Mouse (Mus musculus): ENCODE measurements around the gene Herc3. TPM values are rescaled to one million over a fixed set of nuclear protein-coding genes. Genes with fewer than 3 reads are reported as not detected.
A peak's percentile ranks its signal among the peaks of the same experiment; 100 is the strongest.

Herc3 gene
- total RNA-seq, 1 experiment = 14.9 TPM

GRCm38 (mm10) chr6:58826089-58826488, 5.2 kb upstream of the Herc3 start:
- H3K27ac ChIP-seq (ENCODE audit: insufficient read depth, low read depth, low read length, poor library complexity, severe bottlenecking) = no peak overlapping the region
- H3K9me3 ChIP-seq (ENCODE audit: control insufficient read depth, insufficient read depth, low read depth, low read length) = no peaks in the 10 kb centered on the region
- in situ Hi-C loops (cut with MboI; ENCODE audit: low sequenced_read_pairs in 2 of 2, unreplicated experiment in 2 of 2) = no loop called here
- no peaks in the 10 kb centered on the region for H3K36me3 ChIP-seq (ENCODE audit: control insufficient read depth, insufficient read depth, low read length, poor library complexity, severe bottlenecking)
- no peaks in the 10 kb centered on the region for H3K4me1 ChIP-seq (ENCODE audit: control insufficient read depth in 2 of 2, insufficient read depth in 2 of 2, low read length in 2 of 2, poor library complexity in 1 of 2)
- DNase-seq (ENCODE audit: low read depth, low spot score) = no peak
- TF ChIP-seq HCFC1 (IDR thresholded peaks at IDR 0.05; ENCODE audit: borderline replicate concordance, insufficient read depth, low read length) (no peak), MAFK (IDR thresholded peaks at IDR 0.05; ENCODE audit: insufficient read depth, low read depth, low read length) (no peak), CHD2 (IDR thresholded peaks at IDR 0.05; ENCODE audit: low read depth, low read length) (no peak), ZC3H11A (IDR thresholded peaks at IDR 0.05; ENCODE audit: borderline replicate concordance, low read depth, low read length) (no peak), ZNF384 (IDR thresholded peaks at IDR 0.05; ENCODE audit: low read depth, low read length) (no peak)
- no peak overlapping the region for H3K4me3 ChIP-seq (ENCODE audit: insufficient read depth in 1 of 2, low read depth in 1 of 2, low read length in 2 of 2, poor library complexity in 1 of 2, severe bottlenecking in 1 of 2)
- no peak overlapping the region for H3K9ac ChIP-seq (ENCODE audit: insufficient read depth, low read depth, low read length, poor library complexity, severe bottlenecking)

- Histone ChIP-seq H3K4me3 (ENCODE audit: insufficient read depth in 1 of 2, low read depth in 1 of 2, low read length in 2 of 2, poor library complexity in 1 of 2, severe bottlenecking in 1 of 2) (no peak overlapping the region), H3K9me3 (ENCODE audit: control insufficient read depth, insufficient read depth, low read depth, low read length) (no peaks in the 10 kb centered on the region), H3K9ac (ENCODE audit: insufficient read depth, low read depth, low read length, poor library complexity, severe bottlenecking) (no peak overlapping the region), H3K4me1 (ENCODE audit: control insufficient read depth in 2 of 2, insufficient read depth in 2 of 2, low read length in 2 of 2, poor library complexity in 1 of 2) (peaks cover 0 to 3% of the 10 kb centered on the region in 2 experiments; a peak in 1 of 4 replicates), H3K27ac (ENCODE audit: insufficient read depth, low read depth, low read length, poor library complexity, severe bottlenecking) (no peak overlapping the region), H3K36me3 (ENCODE audit: control insufficient read depth, insufficient read depth, low read length, poor library complexity, severe bottlenecking) (no peaks in the 10 kb centered on the region)
- TF ChIP-seq MAFK (IDR thresholded peaks at IDR 0.05; ENCODE audit: insufficient read depth, low read depth, low read length) = no peak
- no peak for TF ChIP-seq ZC3H11A (IDR thresholded peaks at IDR 0.05; ENCODE audit: borderline replicate concordance, low read depth, low read length)
- no peak for TF ChIP-seq HCFC1 (IDR thresholded peaks at IDR 0.05; ENCODE audit: borderline replicate concordance, insufficient read depth, low read length)
- TF ChIP-seq ZNF384 (IDR thresholded peaks at IDR 0.05; ENCODE audit: low read depth, low read length) = no peak
- in situ Hi-C loops (cut with MboI; ENCODE audit: low sequenced_read_pairs in 2 of 2, unreplicated experiment in 2 of 2) = no loop called here
- no peak for DNase-seq (ENCODE audit: low read depth, low spot score)
Observed at GRCm38 (mm10) chr6:58828582-58828981, 2.7 kb upstream of the Herc3 start.

- Histone ChIP-seq H3K9me3 (ENCODE audit: control insufficient read depth, insufficient read depth, low read depth, low read length) (no peaks in the 10 kb centered on the region), H3K4me1 (ENCODE audit: control insufficient read depth in 2 of 2, insufficient read depth in 2 of 2, low read length in 2 of 2, poor library complexity in 1 of 2) (peaks cover 0 to 3% of the 10 kb centered on the region in 2 experiments; a peak in 1 of 4 replicates), H3K9ac (ENCODE audit: insufficient read depth, low read depth, low read length, poor library complexity, severe bottlenecking) (0 out of 2 replicates have a peak overlapping the region, but pooled peaks have one; percentile 31), H3K4me3 (ENCODE audit: insufficient read depth in 1 of 2, low read depth in 1 of 2, low read length in 2 of 2, poor library complexity in 1 of 2, severe bottlenecking in 1 of 2) (peak overlapping the region; percentile 86 to 89), H3K36me3 (ENCODE audit: control insufficient read depth, insufficient read depth, low read length, poor library complexity, severe bottlenecking) (no peaks in the 10 kb centered on the region), H3K27ac (ENCODE audit: insufficient read depth, low read depth, low read length, poor library complexity, severe bottlenecking) (no peak overlapping the region)
- in situ Hi-C loops (cut with MboI; ENCODE audit: low sequenced_read_pairs in 2 of 2, unreplicated experiment in 2 of 2) = no loop called here
- peak; percentile 8 for DNase-seq (ENCODE audit: low read depth, low spot score)
- TF ChIP-seq HCFC1 (IDR thresholded peaks at IDR 0.05; ENCODE audit: borderline replicate concordance, insufficient read depth, low read length) (no peak), ZC3H11A (IDR thresholded peaks at IDR 0.05; ENCODE audit: borderline replicate concordance, low read depth, low read length) (no peak), CHD2 (IDR thresholded peaks at IDR 0.05; ENCODE audit: low read depth, low read length) (no peak), MAFK (IDR thresholded peaks at IDR 0.05; ENCODE audit: insufficient read depth, low read depth, low read length) (no peak), ZNF384 (IDR thresholded peaks at IDR 0.05; ENCODE audit: low read depth, low read length) (no peak)
Observed at GRCm38 (mm10) chr6:58830840-58831231, 429 bp upstream of the Herc3 start.

GRCm38 (mm10) chr6:58832591-58833018, 1.3 kb downstream of the Herc3 start:
- H3K9me3 ChIP-seq (ENCODE audit: control insufficient read depth, insufficient read depth, low read depth, low read length) = no peaks in the 10 kb centered on the region
- DNase-seq (ENCODE audit: low read depth, low spot score) = no peak
- peaks cover 0 to 3% of the 10 kb centered on the region in 2 experiments; a peak in 1 of 4 replicates for H3K4me1 ChIP-seq (ENCODE audit: control insufficient read depth in 2 of 2, insufficient read depth in 2 of 2, low read length in 2 of 2, poor library complexity in 1 of 2)
- TF ChIP-seq HCFC1 (IDR thresholded peaks at IDR 0.05; ENCODE audit: borderline replicate concordance, insufficient read depth, low read length) (no peak), MAFK (IDR thresholded peaks at IDR 0.05; ENCODE audit: insufficient read depth, low read depth, low read length) (no peak), ZC3H11A (IDR thresholded peaks at IDR 0.05; ENCODE audit: borderline replicate concordance, low read depth, low read length) (no peak), CHD2 (IDR thresholded peaks at IDR 0.05; ENCODE audit: low read depth, low read length) (no peak), ZNF384 (IDR thresholded peaks at IDR 0.05; ENCODE audit: low read depth, low read length) (no peak)
- H3K36me3 ChIP-seq (ENCODE audit: control insufficient read depth, insufficient read depth, low read length, poor library complexity, severe bottlenecking) = no peaks in the 10 kb centered on the region
- in situ Hi-C loops (cut with MboI; ENCODE audit: low sequenced_read_pairs in 2 of 2, unreplicated experiment in 2 of 2) = no loop called here
- peak overlapping the region in 1 of 2 experiments; percentile 86; a peak in 2 of 4 replicates for H3K4me3 ChIP-seq (ENCODE audit: insufficient read depth in 1 of 2, low read depth in 1 of 2, low read length in 2 of 2, poor library complexity in 1 of 2, severe bottlenecking in 1 of 2)
- H3K9ac ChIP-seq (ENCODE audit: insufficient read depth, low read depth, low read length, poor library complexity, severe bottlenecking) = no peak overlapping the region
- no peak overlapping the region for H3K27ac ChIP-seq (ENCODE audit: insufficient read depth, low read depth, low read length, poor library complexity, severe bottlenecking)
